Mouse (Mus musculus) liver, embryonic 14.5 days (tissue): ENCODE measurements around the gene Gm17783. TPM values are rescaled to one million over a fixed set of nuclear protein-coding genes. Genes with fewer than 3 reads are reported as not detected.
A peak's percentile ranks its signal among the peaks of the same experiment; 100 is the strongest.
"Not testable (repeated sequence)": the region's sequence is repeated elsewhere in the genome, so short reads cannot be mapped to it uniquely, and the experiment has no call there.

ENCODE experiments used
- ATAC-seq: fragments of 200-750 bp; cut with Nextera tagmentation; 2 replicates; pipeline ENCODE4 v1.8.0; 2017; ENCODE audit warnings: moderate number of reproducible peaks, mild to moderate bottlenecking, moderate library complexity; ENCODE audit not compliant: insufficient read depth
- DNase-seq, 3 experiments: peaks; one replicate each; pipeline ENCODE4 v3.0.0-alpha.2; 2012 to 2013; ENCODE audit warnings: low read depth in 3 of 3, low spot score in 3 of 3
- H3K27ac ChIP-seq: fragments of 300-500 bp; sonication (generic); 2 replicates; pipeline ENCODE4 v1.5.1; 2014; ENCODE audit warnings: moderate library complexity, mild to moderate bottlenecking, control low read depth, inconsistent platforms
- H3K27me3 ChIP-seq: fragments of 300-500 bp; sonication (generic); 2 replicates; pipeline ENCODE4 v1.6.1; 2014; ENCODE audit warnings: mild to moderate bottlenecking, low read length, moderate library complexity; ENCODE audit not compliant: control insufficient read depth, insufficient read depth
- H3K36me3 ChIP-seq: fragments of 300-500 bp; sonication (generic); replicated peaks from 2 replicates; pipeline ENCODE4 v1.6.1; 2014; ENCODE audit warnings: low read depth; ENCODE audit not compliant: control insufficient read depth, insufficient read depth
- H3K4me1 ChIP-seq, 2 experiments: fragments of 200-500 bp in 1 of 2; fragments of 300-500 bp in 1 of 2; sonication (generic) in 1 of 2; replicated peaks; 2 replicates each; pipeline ENCODE4 v1.6.1; 2012 to 2014; ENCODE audit warnings: antibody characterized with exemption in 1 of 2, inconsistent platforms in 1 of 2, low read length in 1 of 2; ENCODE audit not compliant: control insufficient read depth in 2 of 2, insufficient read depth in 2 of 2
- H3K4me2 ChIP-seq: fragments of 300-500 bp; sonication (generic); 2 replicates; pipeline ENCODE4 v1.6.1; 2014; ENCODE audit warnings: low read depth, mild to moderate bottlenecking, control low read depth, moderate library complexity
- H3K4me3 ChIP-seq, 2 experiments: fragments of 200-500 bp in 1 of 2; fragments of 300-500 bp in 1 of 2; sonication (generic) in 1 of 2; 2 replicates each; pipeline ENCODE4 v1.5.1; 2012 to 2014; ENCODE audit warnings: low read depth in 2 of 2, low read length in 2 of 2, mild to moderate bottlenecking in 2 of 2, control low read depth in 1 of 2, inconsistent platforms in 1 of 2, moderate library complexity in 1 of 2; ENCODE audit not compliant: insufficient read depth in 1 of 2
- H3K9ac ChIP-seq: fragments of 300-500 bp; sonication (generic); replicated peaks from 2 replicates; pipeline ENCODE4 v1.6.1; 2014; ENCODE audit warnings: mild to moderate bottlenecking, control low read depth, moderate library complexity
- H3K9me3 ChIP-seq: fragments of 300-500 bp; sonication (generic); 2 replicates; pipeline ENCODE4 v1.6.1; 2016; ENCODE audit warnings: low read length, mixed read lengths; ENCODE audit not compliant: control insufficient read depth
- CTCF ChIP-seq: IDR thresholded peaks from 2 replicates; pipeline ENCODE4 v1.5.1; 2016; ENCODE audit warnings: antibody characterized with exemption, low read depth, control low read depth
- EP300 ChIP-seq: IDR thresholded peaks from 2 replicates; pipeline ENCODE4 v1.6.1; 2016; ENCODE audit warnings: antibody characterized with exemption, low read depth
- whole genome bisulfite sequencing: fragments of 180-500 bp; shearing (Covaris S2); extraction: QIAGEN DNeasy Blood & Tissue Kit; methylation state at CpG from one replicate; pipeline ENCODE4 v1.1.7; 2014; ENCODE audit not compliant: insufficient replicate concordance; 5-methylcytosine and 5-hydroxymethylcytosine counted together
- polyA plus RNA-seq, 2 experiments: library from polyadenylated mRNA; depleted of rRNA in 1 of 2; stranded (reverse) in 1 of 2; unstranded in 1 of 2; fragments of >200 nt; fragmentation: Nextera tagmentation in 1 of 2; extraction: Ambion mirVana in 1 of 2; gene quantifications; 2 replicates each; pipeline versions ENCODE4 v1.2.1 to v1.2.3; 2012 to 2014

The Gm17783 gene
- polyA plus RNA-seq, 2 experiments, result not detected

GRCm38 (mm10) chr16:45547982-45548381, 16.1 kb upstream of the Gm17783 start:
- H3K4me2 ChIP-seq, result no peak overlapping the region
- no peaks in the 10 kb centered on the region for H3K27me3 ChIP-seq
- no peaks in the 10 kb centered on the region for H3K4me1 ChIP-seq
- H3K27ac ChIP-seq, result no peak overlapping the region
- no peak overlapping the region for H3K9ac ChIP-seq
- no peaks in the 10 kb centered on the region for H3K9me3 ChIP-seq
- TF ChIP-seq CTCF, result no peak
- TF ChIP-seq EP300, result no peak
- H3K4me3 ChIP-seq, result no peak overlapping the region
- ATAC-seq (no peak), DNase-seq (no peak)
- H3K36me3 ChIP-seq, result no peaks in the 10 kb centered on the region

GRCm38 (mm10) chr16:45544341-45544740, 12.5 kb upstream of the Gm17783 start:
- Histone ChIP-seq H3K4me2 (no peak overlapping the region), H3K9ac (no peak overlapping the region), H3K36me3 (no peaks in the 10 kb centered on the region), H3K27ac (no peak overlapping the region), H3K4me3 (no peak overlapping the region), H3K4me1 (no peaks in the 10 kb centered on the region), H3K27me3 (no peaks in the 10 kb centered on the region), H3K9me3 (no peaks in the 10 kb centered on the region)
- no peak for ATAC-seq
- 20% methylated on average over 3 of the region's 3 CpGs for WGBS
- TF ChIP-seq CTCF, result no peak
- no peak for TF ChIP-seq EP300
- DNase-seq, result no peak

- Histone ChIP-seq H3K36me3 (no peaks in the 10 kb centered on the region), H3K4me1 (no peaks in the 10 kb centered on the region), H3K27ac (no peak overlapping the region), H3K9ac (no peak overlapping the region), H3K4me3 (no peak overlapping the region), H3K9me3 (no peaks in the 10 kb centered on the region), H3K27me3 (no peaks in the 10 kb centered on the region), H3K4me2 (no peak overlapping the region)
- DNase-seq (no peak), ATAC-seq (peak; percentile 31)
- TF ChIP-seq EP300 (no peak), CTCF (no peak)
Measured at GRCm38 (mm10) chr16:45542108-45542507, 10.3 kb upstream of the Gm17783 start.

- H3K4me2 ChIP-seq, H3K27ac ChIP-seq, H3K36me3 ChIP-seq, H3K9ac ChIP-seq, DNase-seq, H3K27me3 ChIP-seq, H3K4me3 ChIP-seq, H3K9me3 ChIP-seq, ATAC-seq, H3K4me1 ChIP-seq: not testable (repeated sequence)
- 34% methylated on average over 1 of the region's 1 CpGs for WGBS
Measured at GRCm38 (mm10) chr16:45538342-45538741, 6.5 kb upstream of the Gm17783 start.

GRCm38 (mm10) chr16:45535009-45535408, 3.2 kb upstream of the Gm17783 start, which contains the start of gene Slc9c1:
Gene Slc9c1, plus strand, starts transcription at chr16:45535309.
- TF ChIP-seq EP300 (no peak), CTCF (no peak)
- Histone ChIP-seq H3K4me3 (no peak within 1 kb of the TSS), H3K4me1 (no peaks in the 10 kb centered on the region), H3K9ac (no peak within 1 kb of the TSS), H3K27ac (no peak within 1 kb of the TSS), H3K27me3 (no peaks in the 10 kb centered on the region), H3K36me3 (no peaks in the 10 kb centered on the region), H3K9me3 (no peaks in the 10 kb centered on the region), H3K4me2 (no peak within 1 kb of the TSS)
- ATAC-seq (no peak), DNase-seq (no peak)
- 67% methylated on average over 5 of the region's 5 CpGs for WGBS

GRCm38 (mm10) chr16:45525551-45525950, 6.3 kb downstream of the Gm17783 start:
- TF ChIP-seq CTCF (no peak), EP300 (no peak)
- H3K4me2 ChIP-seq, result no peak overlapping the region
- no peaks in the 10 kb centered on the region for H3K36me3 ChIP-seq
- no peak overlapping the region for H3K4me3 ChIP-seq
- H3K9me3 ChIP-seq, result no peaks in the 10 kb centered on the region
- H3K9ac ChIP-seq, result no peak overlapping the region
- 20% methylated on average over 5 of the region's 5 CpGs for WGBS
- DNase-seq (no peak), ATAC-seq (no peak)
- no peak overlapping the region for H3K27ac ChIP-seq
- H3K4me1 ChIP-seq, result no peaks in the 10 kb centered on the region
- H3K27me3 ChIP-seq, result no peaks in the 10 kb centered on the region
